In genomic region chr10:78293576-78293975, GRCm38 (mm10) we compare ENCODE assay signal across 21 mouse cellular contexts. TPM values are rescaled to one million over a fixed set of nuclear protein-coding genes. Genes with fewer than 3 reads are reported as not detected.
A peak's percentile ranks its signal among the peaks of the same experiment; 100 is the strongest.
DNase-seq lines count a peak whose midpoint lies in the region; ATAC-seq and TF ChIP-seq lines count a peak whose summit lies in the region.
"Had no signal": no experiment of that assay in that cellular context is flagged by ENCODE, and none has a peak within 500 bp of the region (broad histone marks: within the 10 kb centered on the region; RNA-seq: fewer than 3 reads in every experiment).

No protein-coding gene starts in this region.

- no peaks in the 10 kb centered on the region for H3K27me3 ChIP-seq in kidney, adult 2 months (replicated peaks; ENCODE audit: control insufficient read depth, insufficient read depth, low read length)
- no peaks in the 10 kb centered on the region for H3K27me3 ChIP-seq in liver, postnatal 0 days (ENCODE audit: insufficient read depth, low read length)
- no peaks in the 10 kb centered on the region for H3K27me3 ChIP-seq in liver, embryonic 11.5 days (replicated peaks; ENCODE audit: control insufficient read depth, insufficient read depth, low read length)
- H3K27me3 ChIP-seq: CH12.LX; embryonic facial prominence, embryonic 13.5 days; forebrain, embryonic 12.5 days; Patski had no signal

- ATAC-seq in liver, postnatal 0 days = no peak
- no peak for ATAC-seq in liver, embryonic 11.5 days (replicated peaks; ENCODE audit: low FRiP score)
- ATAC-seq: activated CD4-positive, CD25-positive, alpha-beta regulatory T cell, adult 4 months; forebrain, embryonic 16.5 days; Patski had no signal

- H3K4me1 ChIP-seq in kidney, adult 2 months (ENCODE audit: control insufficient read depth, insufficient read depth, low read length) = peaks cover 57% of the 10 kb centered on the region
- H3K4me1 ChIP-seq in liver, postnatal 0 days (ENCODE audit: insufficient read depth) = peaks cover 39% of the 10 kb centered on the region
- no peaks in the 10 kb centered on the region for H3K4me1 ChIP-seq in liver, embryonic 11.5 days (replicated peaks; ENCODE audit: control insufficient read depth, insufficient read depth, low read length)
- H3K4me1 ChIP-seq: forebrain, embryonic 12.5 days had no signal

- no peak overlapping the region for H3K4me3 ChIP-seq in kidney, adult 2 months (ENCODE audit: insufficient read depth, low read depth, low read length)
- H3K4me3 ChIP-seq in liver, postnatal 0 days (ENCODE audit: low read depth, low read length) = no peak overlapping the region
- no peak overlapping the region for H3K4me3 ChIP-seq in liver, embryonic 11.5 days (ENCODE audit: low read depth, low read length)
- H3K4me3 ChIP-seq: embryonic facial prominence, embryonic 13.5 days; forebrain, embryonic 12.5 days; heart, embryonic 10.5 days had no signal

- TF ChIP-seq CTCF in kidney, adult 2 months (conservative IDR thresholded peaks at IDR 0.05; ENCODE audit: insufficient read depth, insufficient read length, low read depth, low read length) = no peak
- TF ChIP-seq CTCF in liver, postnatal 0 days (IDR thresholded peaks at IDR 0.05; ENCODE audit: low read depth) = no peak

- peak; percentile 85 for DNase-seq in kidney, adult 2 months
- no peak for DNase-seq in kidney, postnatal 4 days
- no peak for DNase-seq in liver, postnatal 0 days
- DNase-seq in liver, embryonic 11.5 days (ENCODE audit: low spot score) = no peak
- peak; percentile 67 for DNase-seq in kidney, postnatal 14 days
- no peak for DNase-seq in cerebellum, adult 11 months
- DNase-seq: adrenal gland, postnatal 14 days; cerebellum, adult 18-20 months; cerebellum, adult 9-11 months; cerebellum, postnatal 36 days; gastrocnemius, postnatal 10 days; heart, adult 18-20 months; heart, postnatal 10 days; heart, postnatal 4 days had no signal

- no peak for TF ChIP-seq EP300 in liver, postnatal 0 days (IDR thresholded peaks at IDR 0.05; ENCODE audit: low read depth)

- no peak for TF ChIP-seq POLR2A in kidney, adult 2 months (IDR thresholded peaks at IDR 0.05; ENCODE audit: low read depth, low read length)

- H3K9ac ChIP-seq in liver, postnatal 0 days (replicated peaks) = no peak overlapping the region
- no peak overlapping the region for H3K9ac ChIP-seq in liver, embryonic 11.5 days (ENCODE audit: low read depth, low read length)
- H3K9ac ChIP-seq: embryonic facial prominence, embryonic 13.5 days; forebrain, embryonic 12.5 days had no signal

- H3K36me3 ChIP-seq in kidney, adult 2 months (ENCODE audit: control insufficient read depth, insufficient read depth, low read length) = no peaks in the 10 kb centered on the region
- no peaks in the 10 kb centered on the region for H3K36me3 ChIP-seq in liver, postnatal 0 days (replicated peaks; ENCODE audit: insufficient read depth, low read length)
- H3K36me3 ChIP-seq in liver, embryonic 11.5 days (ENCODE audit: control insufficient read depth, insufficient read depth, low read length) = no peaks in the 10 kb centered on the region
- H3K36me3 ChIP-seq: embryonic facial prominence, embryonic 13.5 days; forebrain, embryonic 12.5 days; heart, embryonic 10.5 days had no signal

- no peaks in the 10 kb centered on the region for H3K9me3 ChIP-seq in liver, postnatal 0 days (ENCODE audit: low read length)
- H3K9me3 ChIP-seq in liver, embryonic 11.5 days (ENCODE audit: control insufficient read depth, low read length) = no peaks in the 10 kb centered on the region
- H3K9me3 ChIP-seq: embryonic facial prominence, embryonic 13.5 days; forebrain, embryonic 12.5 days; heart, embryonic 10.5 days had no signal

- H3K27ac ChIP-seq in kidney, adult 2 months (ENCODE audit: insufficient read depth, low read depth, low read length) = peak overlapping the region; percentile 43; the same call in 1 of the 2 replicates
- peak overlapping the region; percentile 48; the same call in 1 of the 2 replicates for H3K27ac ChIP-seq in liver, postnatal 0 days (ENCODE audit: low read depth)
- H3K27ac ChIP-seq in liver, embryonic 11.5 days (ENCODE audit: low read depth, low read length) = no peak overlapping the region
- H3K27ac ChIP-seq: embryonic facial prominence, embryonic 13.5 days; forebrain, embryonic 12.5 days; heart, embryonic 10.5 days had no signal

- H3K4me2 ChIP-seq in liver, postnatal 0 days (ENCODE audit: low read depth, low read length) = no peak overlapping the region
- no peak overlapping the region for H3K4me2 ChIP-seq in liver, embryonic 11.5 days
- H3K4me2 ChIP-seq: embryonic facial prominence, embryonic 13.5 days; forebrain, embryonic 12.5 days had no signal

- WGBS in kidney, adult 2 months = 26% methylated on average over 1 of the region's 1 CpGs
- WGBS in liver, postnatal 0 days (ENCODE audit: insufficient replicate concordance) = 48% methylated on average over 1 of the region's 1 CpGs
- 74% methylated on average over 1 of the region's 1 CpGs for WGBS in liver, embryonic 11.5 days

RNA-seq across cellular contexts. Expression of gene Trappc10, which starts 49.1 kb away (rescaled TPM):
- 45.0 and 57.5 TPM in 2 replicates for polyA plus RNA-seq in kidney, adult 2 months (2012; rRNA removed)
- polyA plus RNA-seq in liver, postnatal 0 days (2015; fragmentation: Nextera tagmentation; extraction: Ambion mirVana) = 13.9 and 14.7 TPM in 2 replicates
- polyA plus RNA-seq in liver, embryonic 11.5 days (2014; fragmentation: Nextera tagmentation; extraction: Ambion mirVana) = 13.3 and 14.3 TPM in 2 replicates

RNA-seq across cellular contexts. Expression of gene Agpat3, which starts 58.7 kb away (rescaled TPM):
- polyA plus RNA-seq in kidney, adult 2 months (2012; rRNA removed) = 460 and 530 TPM in 2 replicates
- 154 and 171 TPM in 2 replicates for polyA plus RNA-seq in liver, postnatal 0 days (2015; fragmentation: Nextera tagmentation; extraction: Ambion mirVana)
- 28.7 and 32.8 TPM in 2 replicates for polyA plus RNA-seq in liver, embryonic 11.5 days (2014; fragmentation: Nextera tagmentation; extraction: Ambion mirVana)

Comparison
In these comparisons a context has a peak if more than half of its experiments do, and no peak if none do; other contexts are left out.
1. DNase-seq: peak in kidney, adult 2 months (single experiment) and kidney, postnatal 14 days (single experiment); none in kidney, postnatal 4 days (0 of 2), liver, postnatal 0 days (single experiment), liver, embryonic 11.5 days (single experiment) and cerebellum, adult 11 months (single experiment).